Mouse (Mus musculus): ENCODE results near the gene Prex1.

Gene Prex1

DNA sequence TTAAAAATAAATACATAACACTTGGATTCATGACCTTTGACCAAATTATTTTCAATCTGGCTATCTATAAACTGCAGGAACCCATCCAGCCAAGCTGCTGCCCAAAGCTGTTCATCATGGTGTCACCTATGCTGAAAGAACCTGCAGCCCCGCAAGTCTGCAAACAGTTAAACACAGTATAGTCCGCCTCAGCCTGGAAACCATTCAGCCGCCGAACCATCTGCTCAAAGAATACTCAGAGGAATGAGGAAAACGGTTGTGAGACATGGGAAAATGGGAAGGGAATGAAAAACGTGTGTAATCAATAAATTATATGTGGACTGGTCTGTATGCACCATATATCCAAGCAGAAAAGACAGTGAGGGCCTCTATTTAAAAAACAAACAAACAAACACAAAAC, 13.3 kb upstream of the Prex1 start:
- DNase-seq (ENCODE audit: low spot score in 2 of 2) = no peak

GRCm38 (mm10) chr2:166720416-166720815, 6.8 kb upstream of the Prex1 start:
- DNase-seq (ENCODE audit: low spot score in 2 of 2) = no peak

- DNase-seq (ENCODE audit: low spot score in 2 of 2) = no peak
These were observed 6.3 kb upstream of the Prex1 start for GRCm38 (mm10) chr2:166719930-166720305.

- no peak for DNase-seq (ENCODE audit: low spot score in 2 of 2)
These were observed 5.8 kb upstream of the Prex1 start for GRCm38 (mm10) chr2:166719301-166719929.

DNA sequence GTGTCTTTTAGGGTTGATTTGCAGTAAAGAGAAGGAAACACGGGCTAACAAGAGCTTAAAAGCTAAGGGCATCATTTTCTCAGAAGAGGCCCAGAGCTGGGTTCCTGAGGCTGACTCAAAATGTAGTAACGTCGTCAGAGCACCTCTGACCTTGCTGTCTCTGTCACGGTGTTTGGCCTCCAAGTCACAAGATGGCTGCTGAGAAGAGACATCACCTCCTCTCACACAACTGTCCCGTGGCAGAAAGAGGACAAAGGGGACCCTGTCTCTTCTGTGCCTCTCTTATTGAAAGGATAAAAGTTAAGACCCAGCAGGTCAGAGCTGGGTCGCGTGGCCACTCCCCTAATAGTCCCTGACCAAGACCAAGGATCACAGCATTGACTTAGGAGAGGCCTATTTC, 2.4 kb upstream of the Prex1 start:
- no peak for DNase-seq (ENCODE audit: low spot score in 2 of 2)

GRCm38 (mm10) chr2:166714427-166714699, 731 bp upstream of the Prex1 start:
- no peak for DNase-seq (ENCODE audit: low spot score in 2 of 2)

DNA sequence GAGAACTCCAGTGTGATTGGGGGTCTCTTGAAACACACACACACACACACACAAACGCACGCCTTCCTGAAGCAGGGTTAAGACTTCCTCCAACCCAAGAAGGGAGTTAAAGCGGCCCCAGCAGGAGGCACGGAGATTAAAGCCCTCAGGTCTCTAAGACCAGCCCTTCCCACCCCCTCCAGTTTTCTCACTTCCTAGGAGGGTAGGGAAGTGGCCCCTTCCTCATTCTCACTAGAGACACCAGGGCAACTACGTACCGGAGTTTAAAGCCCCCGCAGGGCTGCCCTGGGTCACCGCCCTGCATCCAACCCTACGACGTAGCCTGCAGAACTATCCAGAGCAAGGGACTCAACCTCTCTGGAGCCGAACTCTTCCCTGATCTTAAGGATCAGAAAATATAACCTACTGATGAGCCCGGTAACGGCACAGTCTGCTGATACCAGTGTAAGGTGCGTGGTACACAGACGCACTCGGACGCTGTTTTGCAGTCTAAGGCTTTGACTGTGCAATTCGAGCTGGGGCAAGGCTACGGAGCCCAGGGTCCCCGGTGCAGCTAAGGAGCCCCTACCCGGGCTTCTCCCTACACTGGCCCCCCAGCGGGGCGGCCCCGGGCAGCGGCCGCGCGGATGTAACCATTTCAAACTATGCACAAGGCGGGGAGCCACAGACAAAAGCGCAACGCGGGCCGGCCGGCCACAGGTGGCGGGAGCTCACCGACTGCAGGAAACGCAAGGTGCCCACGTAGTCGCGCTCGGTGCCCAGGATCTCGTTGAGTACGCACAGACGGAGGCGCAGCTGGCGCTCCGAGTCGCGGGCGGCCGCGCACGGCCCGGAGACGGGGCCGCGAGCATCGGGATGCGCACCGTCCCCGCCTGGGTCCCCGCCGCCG, 587 bp downstream of the Prex1 start:
- DNase-seq (ENCODE audit: low spot score in 2 of 2) = peak; percentile 71 to 72

DNA sequence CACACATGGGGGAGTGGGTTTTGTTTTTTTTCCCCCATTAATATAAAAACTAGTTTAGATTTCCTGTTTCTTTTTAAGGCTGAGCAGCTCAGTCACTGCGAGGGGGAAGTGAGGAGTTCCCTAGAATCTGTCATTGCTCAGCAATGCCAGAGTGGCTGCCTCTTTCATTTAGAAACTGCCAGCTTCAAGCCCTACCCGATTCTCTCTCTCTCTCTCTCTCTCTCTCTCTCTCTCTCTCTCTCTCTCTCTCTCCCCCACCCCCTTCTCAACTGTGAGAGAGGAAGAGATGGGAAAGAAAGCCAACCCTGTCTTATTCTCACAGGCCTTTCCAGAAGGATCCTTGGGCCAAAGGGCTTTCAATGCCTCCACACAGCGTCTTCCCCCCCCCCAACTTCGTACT, 1.3 kb downstream of the Prex1 start:
- no peak for DNase-seq (ENCODE audit: low spot score in 2 of 2)

DNA sequence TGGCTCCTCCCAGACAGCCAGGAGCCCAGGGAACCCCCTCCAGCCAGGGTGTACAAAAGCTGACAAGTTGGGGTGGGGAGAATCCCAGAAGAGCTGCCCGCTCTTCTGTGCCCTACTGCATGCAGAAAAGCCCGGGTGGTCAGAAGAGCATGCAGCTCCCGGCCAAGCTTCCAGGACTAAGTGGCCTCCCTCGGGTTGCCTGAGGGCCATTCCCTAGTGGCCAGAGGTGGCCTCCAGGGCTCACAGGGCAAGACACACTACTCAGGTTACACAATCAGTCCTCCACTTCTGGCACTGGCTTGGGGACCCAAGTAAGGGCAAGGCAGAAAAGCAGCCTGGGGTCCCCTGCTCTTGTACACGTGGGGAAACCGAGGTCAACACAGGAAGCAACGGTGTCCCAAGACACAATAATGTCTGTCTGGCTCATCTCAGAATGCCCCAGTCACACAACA, 1.9 kb downstream of the Prex1 start:
- DNase-seq (ENCODE audit: low spot score in 2 of 2) = no peak

GRCm38 (mm10) chr2:166709883-166710282, 3.7 kb downstream of the Prex1 start:
- DNase-seq (ENCODE audit: low spot score in 2 of 2) = no peak

GRCm38 (mm10) chr2:166708304-166708703, 5.3 kb downstream of the Prex1 start:
- DNase-seq (ENCODE audit: low spot score in 2 of 2) = no peak

GRCm38 (mm10) chr2:166706526-166706925, 7.1 kb downstream of the Prex1 start:
- no peak for DNase-seq (ENCODE audit: low spot score in 2 of 2)

- no peak for DNase-seq (ENCODE audit: low spot score in 2 of 2)
These were observed 10.1 kb downstream of the Prex1 start for GRCm38 (mm10) chr2:166703491-166703890.

GRCm38 (mm10) chr2:166702113-166702445, 11.6 kb downstream of the Prex1 start:
- DNase-seq (ENCODE audit: low spot score in 2 of 2) = no peak

DNA sequence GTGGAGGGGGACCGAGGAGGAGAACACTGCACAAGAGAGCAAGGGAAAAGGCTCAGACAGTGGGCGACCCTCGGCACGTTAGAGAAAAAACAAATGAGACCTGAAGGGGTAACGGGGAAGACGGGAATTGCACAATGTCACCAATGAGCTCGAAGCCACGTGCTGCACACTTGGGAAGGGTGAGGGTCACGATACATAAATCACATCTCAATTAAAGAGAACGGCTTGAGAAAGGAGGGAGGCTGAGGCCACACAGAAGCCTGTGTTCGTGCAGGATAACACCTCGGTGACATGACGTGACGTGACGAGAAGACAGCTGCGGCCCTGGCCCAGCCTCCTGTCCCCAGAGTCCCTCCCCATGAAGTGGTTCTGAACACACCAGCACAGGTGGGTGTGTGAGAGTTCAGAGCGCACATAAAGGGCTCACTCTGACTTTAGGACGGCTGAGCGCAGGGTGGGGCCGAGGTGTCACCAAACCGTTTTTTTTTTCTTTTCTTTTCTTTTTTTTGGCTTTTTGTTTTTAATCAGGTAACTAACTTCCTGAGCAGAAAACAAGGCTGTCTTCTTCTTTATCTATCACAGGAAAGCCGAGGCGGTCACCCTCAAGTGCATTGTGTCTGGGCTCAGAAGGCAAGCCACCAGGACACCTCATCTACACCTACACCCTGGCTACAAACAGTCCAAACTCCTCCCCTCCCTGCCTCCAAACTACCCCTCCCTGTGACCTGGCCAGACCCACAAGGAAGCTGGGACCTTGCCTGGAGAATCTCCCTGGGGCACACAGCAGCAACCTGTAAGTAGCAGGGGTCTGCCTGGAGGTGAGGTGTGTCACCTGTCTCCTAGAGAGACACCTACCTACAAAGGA, 12.2 kb downstream of the Prex1 start:
- DNase-seq (ENCODE audit: low spot score in 2 of 2) = no peak

DNA sequence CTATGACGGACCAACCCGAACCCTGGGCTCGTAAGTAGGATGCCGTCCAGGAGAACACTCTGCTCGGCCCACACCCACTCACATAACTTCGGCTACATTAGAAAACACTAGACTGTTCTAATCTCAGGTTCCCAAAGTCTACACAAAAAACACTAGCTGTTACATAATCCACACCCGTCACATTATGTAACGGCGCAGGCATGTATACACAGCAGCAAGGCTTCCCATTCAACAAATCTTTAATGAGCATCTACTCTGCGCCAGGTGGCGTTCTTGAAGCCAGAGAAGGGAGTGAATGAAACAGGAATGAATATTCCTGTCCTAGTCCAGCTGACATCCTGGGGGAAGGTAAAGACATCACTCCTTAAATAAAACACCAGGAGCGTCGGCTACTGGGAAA, 12.9 kb downstream of the Prex1 start:
- peak; percentile 54 to 69 for DNase-seq (ENCODE audit: low spot score in 2 of 2)

- no peak for DNase-seq (ENCODE audit: low spot score in 2 of 2)
These were observed 13.5 kb downstream of the Prex1 start for GRCm38 (mm10) chr2:166700116-166700515.

GRCm38 (mm10) chr2:166699552-166699951, 14.1 kb downstream of the Prex1 start:
- no peak for DNase-seq (ENCODE audit: low spot score in 2 of 2)

DNA sequence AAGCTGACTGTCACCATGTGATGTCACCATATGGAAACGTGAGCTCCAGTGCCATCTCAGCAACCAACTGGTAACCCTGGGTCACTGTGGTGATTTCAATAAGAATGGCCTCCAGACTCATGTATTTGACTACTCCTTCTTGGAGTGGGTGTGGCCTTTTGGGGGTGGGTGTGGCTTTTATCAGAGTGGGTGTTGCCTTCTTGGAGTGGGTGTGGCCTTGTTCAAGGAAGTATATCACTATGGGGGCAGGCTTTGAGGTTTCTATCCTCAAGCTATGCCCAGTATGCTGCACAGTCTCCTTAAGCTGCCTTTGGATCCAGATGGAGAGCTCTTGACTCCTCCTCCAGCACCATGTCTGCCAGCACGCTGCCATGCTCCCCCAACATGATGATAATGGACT, 19.0 kb downstream of the Prex1 start:
- DNase-seq (ENCODE audit: low spot score in 2 of 2) = no peak

- DNase-seq (ENCODE audit: low spot score in 2 of 2) = no peak
These were observed 20.2 kb downstream of the Prex1 start for GRCm38 (mm10) chr2:166693394-166693793.

GRCm38 (mm10) chr2:166691602-166692509, 21.8 kb downstream of the Prex1 start:
- peak; percentile 56 to 66 for DNase-seq (ENCODE audit: low spot score in 2 of 2)

DNA sequence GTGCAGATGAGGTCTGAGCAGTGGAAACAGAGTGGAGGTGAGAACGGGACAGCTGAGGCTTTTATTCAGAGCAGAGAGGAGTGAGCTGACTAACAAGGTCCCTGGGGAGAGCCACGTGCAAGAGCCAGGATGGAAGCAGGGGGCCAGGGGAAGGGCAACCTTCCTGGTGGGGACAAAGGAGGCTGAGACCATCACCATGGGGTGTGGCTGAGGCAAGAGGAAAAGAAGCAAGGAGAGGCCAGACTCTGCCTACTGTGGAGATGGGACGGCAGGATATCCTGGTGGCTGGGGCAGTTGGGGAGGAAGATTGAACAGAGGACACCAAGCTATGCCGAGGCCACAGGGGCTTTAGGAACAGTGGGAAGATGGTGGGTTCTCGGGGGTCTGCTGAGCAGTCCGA, 26.7 kb downstream of the Prex1 start:
- DNase-seq (ENCODE audit: low spot score in 2 of 2) = no peak
